Mouse (Mus musculus) urinary bladder, adult 2 months (tissue): ENCODE measurements around the gene Smg6. TPM values are rescaled to one million over a fixed set of nuclear protein-coding genes. Genes with fewer than 3 reads are reported as not detected.
"Not testable (repeated sequence)": the region's sequence is repeated elsewhere in the genome, so short reads cannot be mapped to it uniquely, and the experiment has no call there.

Experiments used
- DNase-seq: peaks from one replicate; pipeline ENCODE4 v3.0.0; 2022; ENCODE audit warnings: low spot score
- polyA plus RNA-seq: library from polyadenylated mRNA; depleted of rRNA; stranded (reverse); fragments of >200 nt; gene quantifications from 2 replicates; pipeline ENCODE4 v1.2.3, GENCODE M21; 2012

The Smg6 gene
- polyA plus RNA-seq, 1 experiment, result 29.4 TPM

- DNase-seq, result peak; percentile 40
Observed at GRCm38 (mm10) chr11:75166861-75167642, 241.4 kb downstream of the Smg6 start.

GRCm38 (mm10) chr11:75167643-75168589 lies 242.3 kb downstream of the Smg6 start:
- peak; percentile 44 for DNase-seq

- DNase-seq, result peak; percentile 82
Observed at GRCm38 (mm10) chr11:75168590-75169361, 243.2 kb downstream of the Smg6 start.

- DNase-seq, result peak; percentile 21
Observed at GRCm38 (mm10) chr11:75169405-75170080, 243.9 kb downstream of the Smg6 start, which contains the start of gene Hic1. TSS of gene Hic1 (minus strand) at chr11:75169519.

GRCm38 (mm10) chr11:75170136-75170751 lies 244.6 kb downstream of the Smg6 start:
- DNase-seq, result peak; percentile 89

GRCm38 (mm10) chr11:75171186-75171865 lies 245.7 kb downstream of the Smg6 start:
- peak; percentile 20 for DNase-seq

GRCm38 (mm10) chr11:75172151-75173094 lies 246.8 kb downstream of the Smg6 start:
- DNase-seq, result peak; percentile 25

- peak; percentile 61 for DNase-seq
Observed at GRCm38 (mm10) chr11:75173095-75173798, 247.6 kb downstream of the Smg6 start.

- no peak for DNase-seq
Observed at GRCm38 (mm10) chr11:75173799-75174165, 248.2 kb downstream of the Smg6 start.

GRCm38 (mm10) chr11:75174574-75174973 lies 249.0 kb downstream of the Smg6 start:
- not testable (repeated sequence) for DNase-seq

GRCm38 (mm10) chr11:75178011-75178410 lies 252.4 kb downstream of the Smg6 start:
- DNase-seq, result no peak

GRCm38 (mm10) chr11:75178672-75179208 lies 253.1 kb downstream of the Smg6 start, which contains the start of gene Ovca2:
TSS of gene Ovca2 (minus strand) at chr11:75178835.
- peak; percentile 80 for DNase-seq

GRCm38 (mm10) chr11:75183917-75184570 lies 258.4 kb downstream of the Smg6 start:
- DNase-seq, result no peak

GRCm38 (mm10) chr11:75184573-75184972 lies 258.9 kb downstream of the Smg6 start:
- no peak for DNase-seq

- DNase-seq, result no peak
Observed at GRCm38 (mm10) chr11:75184986-75185385, 259.4 kb downstream of the Smg6 start.

- no peak for DNase-seq
Observed at GRCm38 (mm10) chr11:75189713-75190370, 264.2 kb downstream of the Smg6 start.

- peak; percentile 51 for DNase-seq
Observed at GRCm38 (mm10) chr11:75190371-75190724, 264.7 kb downstream of the Smg6 start.
